In the genomic region with DNA sequence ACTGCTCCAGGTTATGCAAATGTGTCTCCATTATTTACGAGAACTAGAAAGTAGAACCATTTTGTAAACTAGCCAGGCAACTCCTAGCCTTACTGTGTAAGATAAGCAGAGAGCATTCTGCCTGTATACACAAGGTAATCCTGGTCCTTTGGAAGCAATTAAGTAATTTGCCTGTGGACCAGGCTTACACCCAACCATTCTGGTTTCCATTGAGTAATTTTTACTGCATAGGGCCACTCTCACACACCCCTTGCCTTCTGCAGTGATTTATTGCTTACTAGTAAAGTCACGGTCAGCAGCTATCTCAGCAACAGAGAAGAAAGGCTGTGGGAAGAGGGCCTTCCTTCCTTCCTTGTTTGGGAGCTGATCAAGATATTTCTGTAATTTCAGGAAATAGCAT, we compare ENCODE assay signal across 29 mouse cellular contexts. TPM values are rescaled to one million over a fixed set of nuclear protein-coding genes. Genes with fewer than 3 reads are reported as not detected.
DNase-seq lines count a peak whose midpoint lies in the region; ATAC-seq and TF ChIP-seq lines count a peak whose summit lies in the region.
"Had no signal": no experiment of that assay in that cellular context is flagged by ENCODE, and none has a peak within 500 bp of the region (broad histone marks: within the 10 kb centered on the region; RNA-seq: fewer than 3 reads in every experiment).

No protein-coding gene starts in this region.

- peak; percentile 14 for DNase-seq in embryo, embryonic 10.5 days (ENCODE audit: low spot score)
- DNase-seq in embryo, embryonic 9.5 days (ENCODE audit: extremely low spot score), result no peak
- no peak for DNase-seq in kidney, postnatal 4 days
- DNase-seq in fat pad, adult 2 months (ENCODE audit: extremely low read depth, low read depth, low spot score), result peak; percentile 76
- DNase-seq in layer of hippocampus, adult 11-12 months (ENCODE audit: low spot score), result no peak
- DNase-seq in stomach, postnatal 0 days (ENCODE audit: low spot score), result no peak
- DNase-seq: adrenal gland, adult 8-10 months; adrenal gland, postnatal 25 days; cerebellum, adult 11-12 months; cerebellum, adult 8-10 months; cerebellum, postnatal 10 days; cerebellum, postnatal 36 days; gastrocnemius, postnatal 25 days; heart, adult 18-20 months; heart, postnatal 10 days; heart, postnatal 36 days had no signal

- no peak overlapping the region for H3K9ac ChIP-seq in kidney, embryonic 16.5 days (replicated peaks; ENCODE audit: low read length)
- no peak overlapping the region for H3K9ac ChIP-seq in intestine, embryonic 16.5 days (ENCODE audit: low read depth, low read length)
- H3K9ac ChIP-seq in stomach, postnatal 0 days (ENCODE audit: low read length), result no peak overlapping the region
- H3K9ac ChIP-seq: embryonic facial prominence, embryonic 12.5 days; embryonic facial prominence, embryonic 15.5 days; forebrain, embryonic 12.5 days; forebrain, embryonic 15.5 days; heart, embryonic 12.5 days; heart, embryonic 15.5 days; hindbrain, embryonic 13.5 days had no signal

- peak; percentile 84 for ATAC-seq in kidney, embryonic 16.5 days (ENCODE audit: low FRiP score, low TSS enrichment)
- peak; percentile 97 for ATAC-seq in intestine, embryonic 16.5 days
- no peak for ATAC-seq in stomach, postnatal 0 days (ENCODE audit: low FRiP score, low TSS enrichment)
- ATAC-seq: activated CD4-positive, CD25-positive, alpha-beta regulatory T cell, adult 4 months; forebrain, embryonic 15.5 days had no signal

- TF ChIP-seq EP300 in stomach, postnatal 0 days (optimal IDR thresholded peaks at IDR 0.05), result no peak

- H3K4me1 ChIP-seq in kidney, embryonic 16.5 days (ENCODE audit: insufficient read depth, low read length), result peaks cover 13% of the 10 kb centered on the region
- H3K4me1 ChIP-seq in intestine, embryonic 16.5 days (ENCODE audit: control insufficient read depth, insufficient read depth, low read length), result no peaks in the 10 kb centered on the region
- no peaks in the 10 kb centered on the region for H3K4me1 ChIP-seq in stomach, postnatal 0 days (replicated peaks; ENCODE audit: control insufficient read depth, insufficient read depth)

- H3K9me3 ChIP-seq in kidney, embryonic 16.5 days (ENCODE audit: low read length), result no peaks in the 10 kb centered on the region
- no peaks in the 10 kb centered on the region for H3K9me3 ChIP-seq in intestine, embryonic 16.5 days (ENCODE audit: control insufficient read depth, low read length)
- no peaks in the 10 kb centered on the region for H3K9me3 ChIP-seq in stomach, postnatal 0 days (ENCODE audit: control insufficient read depth, low read length)
- H3K9me3 ChIP-seq: embryonic facial prominence, embryonic 12.5 days; embryonic facial prominence, embryonic 15.5 days; forebrain, embryonic 12.5 days; forebrain, embryonic 15.5 days; heart, embryonic 12.5 days; heart, embryonic 15.5 days; hindbrain, embryonic 10.5 days; hindbrain, embryonic 13.5 days had no signal

- peaks cover 13% of the 10 kb centered on the region for H3K36me3 ChIP-seq in kidney, embryonic 16.5 days (ENCODE audit: insufficient read depth, low read length)
- peaks cover 3% of the 10 kb centered on the region; the same call in 1 of the 2 replicates for H3K36me3 ChIP-seq in intestine, embryonic 16.5 days (ENCODE audit: control insufficient read depth, insufficient read depth, low read length)
- H3K36me3 ChIP-seq in stomach, postnatal 0 days (ENCODE audit: control insufficient read depth, insufficient read depth, low read length), result no peaks in the 10 kb centered on the region

- 36% methylated on average over 2 of the region's 2 CpGs for WGBS in kidney, embryonic 16.5 days
- 37% methylated on average over 2 of the region's 2 CpGs for WGBS in intestine, embryonic 16.5 days
- 45% methylated on average over 2 of the region's 2 CpGs for WGBS in stomach, postnatal 0 days

- H3K4me2 ChIP-seq in kidney, embryonic 16.5 days (replicated peaks; ENCODE audit: low read depth, low read length), result no peak overlapping the region
- no peak overlapping the region for H3K4me2 ChIP-seq in intestine, embryonic 16.5 days (ENCODE audit: low read depth, low read length)
- H3K4me2 ChIP-seq in stomach, postnatal 0 days (replicated peaks; ENCODE audit: low read depth), result no peak overlapping the region
- H3K4me2 ChIP-seq: embryonic facial prominence, embryonic 12.5 days; embryonic facial prominence, embryonic 15.5 days; forebrain, embryonic 12.5 days; forebrain, embryonic 15.5 days; heart, embryonic 12.5 days; heart, embryonic 15.5 days; hindbrain, embryonic 13.5 days had no signal

- H3K4me3 ChIP-seq in kidney, embryonic 16.5 days (ENCODE audit: low read length), result no peak overlapping the region
- H3K4me3 ChIP-seq in intestine, embryonic 16.5 days (ENCODE audit: low read length), result no peak overlapping the region
- H3K4me3 ChIP-seq in stomach, postnatal 0 days (ENCODE audit: low read depth, low read length), result no peak overlapping the region
- H3K4me3 ChIP-seq: embryonic facial prominence, embryonic 12.5 days; embryonic facial prominence, embryonic 15.5 days; forebrain, embryonic 12.5 days; forebrain, embryonic 15.5 days; heart, embryonic 12.5 days; heart, embryonic 15.5 days; hindbrain, embryonic 10.5 days; hindbrain, embryonic 13.5 days had no signal

- no peaks in the 10 kb centered on the region for H3K27me3 ChIP-seq in kidney, embryonic 16.5 days (ENCODE audit: insufficient read depth, low read length)
- H3K27me3 ChIP-seq in intestine, embryonic 16.5 days (replicated peaks; ENCODE audit: control insufficient read depth, insufficient read depth, low read length), result no peaks in the 10 kb centered on the region
- H3K27me3 ChIP-seq in stomach, postnatal 0 days (ENCODE audit: control insufficient read depth, insufficient read depth, low read length), result no peaks in the 10 kb centered on the region
- H3K27me3 ChIP-seq: embryonic facial prominence, embryonic 12.5 days; embryonic facial prominence, embryonic 15.5 days; forebrain, embryonic 12.5 days; forebrain, embryonic 15.5 days; heart, embryonic 12.5 days; heart, embryonic 15.5 days; hindbrain, embryonic 13.5 days had no signal

- TF ChIP-seq CTCF in stomach, postnatal 0 days (IDR thresholded peaks at IDR 0.05; ENCODE audit: low read depth), result no peak

- no peak overlapping the region for H3K27ac ChIP-seq in kidney, embryonic 16.5 days (ENCODE audit: low read length)
- no peak overlapping the region for H3K27ac ChIP-seq in intestine, embryonic 16.5 days (ENCODE audit: low read length)
- no peak overlapping the region for H3K27ac ChIP-seq in stomach, postnatal 0 days (replicated peaks)
- H3K27ac ChIP-seq: embryonic facial prominence, embryonic 12.5 days; embryonic facial prominence, embryonic 15.5 days; forebrain, embryonic 12.5 days; forebrain, embryonic 15.5 days; heart, embryonic 15.5 days; hindbrain, embryonic 10.5 days; hindbrain, embryonic 13.5 days had no signal

RNA-seq across cellular contexts. Expression of gene Mthfd2l, which starts 5.8 kb away (rescaled TPM):
- polyA plus RNA-seq in kidney, embryonic 16.5 days (2015; fragmentation: Nextera tagmentation; extraction: Ambion mirVana), result 40.0 and 41.5 TPM in 2 replicates
- polyA plus RNA-seq in intestine, embryonic 16.5 days (2015; fragmentation: Nextera tagmentation; extraction: Ambion mirVana), result 31.1 and 33.1 TPM in 2 replicates
- 44.2 and 45.5 TPM in 2 replicates for polyA plus RNA-seq in stomach, postnatal 0 days (2015; fragmentation: Nextera tagmentation; extraction: Ambion mirVana)

RNA-seq across cellular contexts. Expression of gene Cxcl2, which starts 33.0 kb away (rescaled TPM):
- 0.10 TPM in 1 of 2 replicates, not detected in the other for polyA plus RNA-seq in kidney, embryonic 16.5 days (2015; fragmentation: Nextera tagmentation; extraction: Ambion mirVana)
- not detected in 2 replicates for polyA plus RNA-seq in intestine, embryonic 16.5 days (2015; fragmentation: Nextera tagmentation; extraction: Ambion mirVana)
- polyA plus RNA-seq in stomach, postnatal 0 days (2015; fragmentation: Nextera tagmentation; extraction: Ambion mirVana), result 0.15 and 0.16 TPM in 2 replicates
- polyA plus RNA-seq: activated CD4-positive, CD25-positive, alpha-beta regulatory T cell, adult 4 months; brain, embryonic 14.5 days; cortical plate, adult 2 months; embryonic facial prominence, embryonic 12.5 days; embryonic facial prominence, embryonic 15.5 days; forebrain, embryonic 12.5 days; forebrain, embryonic 15.5 days; heart, embryonic 12.5 days; heart, embryonic 15.5 days; hindbrain, embryonic 10.5 days; hindbrain, embryonic 13.5 days had no signal

RNA-seq across cellular contexts. Expression of gene Cxcl1, which starts 45.7 kb away (rescaled TPM):
- polyA plus RNA-seq in kidney, embryonic 16.5 days (2015; fragmentation: Nextera tagmentation; extraction: Ambion mirVana), result 0.75 and 1.5 TPM in 2 replicates
- polyA plus RNA-seq in intestine, embryonic 16.5 days (2015; fragmentation: Nextera tagmentation; extraction: Ambion mirVana), result 0.73 and 0.76 TPM in 2 replicates
- 0.38 and 0.93 TPM in 2 replicates for polyA plus RNA-seq in stomach, postnatal 0 days (2015; fragmentation: Nextera tagmentation; extraction: Ambion mirVana)
- polyA plus RNA-seq: activated CD4-positive, CD25-positive, alpha-beta regulatory T cell, adult 4 months; forebrain, embryonic 12.5 days; heart, embryonic 12.5 days; hindbrain, embryonic 10.5 days; hindbrain, embryonic 13.5 days had no signal

Comparison
In these comparisons a context has a peak if more than half of its experiments do, and no peak if none do; other contexts are left out.
1. DNase-seq: peak in embryo, embryonic 10.5 days (single experiment) and fat pad, adult 2 months (single experiment); none in embryo, embryonic 9.5 days (single experiment), kidney, postnatal 4 days (0 of 2), layer of hippocampus, adult 11-12 months (single experiment) and stomach, postnatal 0 days (single experiment).